Mouse (Mus musculus) liver, postnatal 0 days (tissue): Measurements from ENCODE around the gene Arhgap11a. TPM values are rescaled to one million over a fixed set of nuclear protein-coding genes. Genes with fewer than 3 reads are reported as not detected.

Source experiments
- ATAC-seq: fragments of 200-750 bp; cut with Nextera tagmentation; 2 replicates; pipeline ENCODE4 v1.8.0; 2017; ENCODE audit warnings: mild to moderate bottlenecking, moderate library complexity
- DNase-seq: peaks from one replicate; pipeline ENCODE4 v3.0.0-alpha.2; 2016
- H3K27ac ChIP-seq: fragments of 300-500 bp; sonication (generic); 2 replicates; pipeline ENCODE4 v1.5.1; 2014; ENCODE audit warnings: antibody characterized with exemption, moderate library complexity, mild to moderate bottlenecking, low read depth
- H3K27me3 ChIP-seq: fragments of 300-500 bp; sonication (generic); 2 replicates; pipeline ENCODE4 v1.6.1; 2014; ENCODE audit warnings: low read length, control low read depth, mixed read lengths; ENCODE audit not compliant: insufficient read depth
- H3K36me3 ChIP-seq: fragments of 300-500 bp; sonication (generic); replicated peaks from 2 replicates; pipeline ENCODE4 v1.6.1; 2014; ENCODE audit warnings: mild to moderate bottlenecking, control low read depth, low read length, moderate library complexity, mixed read lengths; ENCODE audit not compliant: insufficient read depth
- H3K4me1 ChIP-seq: fragments of 300-500 bp; sonication (generic); 2 replicates; pipeline ENCODE4 v1.6.1; 2014; ENCODE audit warnings: antibody characterized with exemption, mild to moderate bottlenecking, control low read depth; ENCODE audit not compliant: insufficient read depth
- H3K4me2 ChIP-seq: fragments of 300-500 bp; sonication (generic); 2 replicates; pipeline ENCODE4 v1.6.1; 2014; ENCODE audit warnings: low read depth, mild to moderate bottlenecking, low read length, moderate library complexity, mixed read lengths
- H3K4me3 ChIP-seq: fragments of 300-500 bp; sonication (generic); 2 replicates; pipeline ENCODE4 v1.5.1; 2014; ENCODE audit warnings: low read depth, low read length
- H3K9ac ChIP-seq: fragments of 300-500 bp; sonication (generic); replicated peaks from 2 replicates; pipeline ENCODE4 v1.6.1; 2014; ENCODE audit warnings: mild to moderate bottlenecking, moderate library complexity
- H3K9me3 ChIP-seq: fragments of 300-500 bp; sonication (generic); 2 replicates; pipeline ENCODE4 v1.6.1; 2016; ENCODE audit warnings: mild to moderate bottlenecking, control low read depth, low read length, mixed read lengths
- CTCF ChIP-seq: sonication (generic); IDR thresholded peaks from 2 replicates; pipeline ENCODE4 v1.5.1; 2016; ENCODE audit warnings: antibody characterized with exemption, low read depth
- EP300 ChIP-seq: IDR thresholded peaks from 2 replicates; pipeline ENCODE4 v1.6.1; 2016; ENCODE audit warnings: antibody characterized with exemption, low read depth, mild to moderate bottlenecking
- WGBS: fragments of 180-500 bp; shearing (Covaris S2); extraction: QIAGEN DNeasy Blood & Tissue Kit; methylation state at CpG from one replicate; pipeline ENCODE4 v1.1.7; 2014; ENCODE audit not compliant: insufficient replicate concordance; 5-methylcytosine and 5-hydroxymethylcytosine counted together
- polyA plus RNA-seq: library from polyadenylated mRNA; unstranded; fragments of >200 nt; fragmentation: Nextera tagmentation; extraction: Ambion mirVana; gene quantifications from 2 replicates; pipeline ENCODE4 v1.2.1, GENCODE M21; 2015

Arhgap11a gene
- polyA plus RNA-seq, 1 experiment from 2014 or later = 8.0 TPM

GRCm38 (mm10) chr2:113781521-113781920 lies 66.9 kb downstream of the Arhgap11a start:
- Histone ChIP-seq H3K36me3 (no peaks in the 10 kb centered on the region), H3K4me1 (no peaks in the 10 kb centered on the region), H3K4me2 (no peak overlapping the region), H3K27me3 (no peaks in the 10 kb centered on the region), H3K9ac (no peak overlapping the region), H3K9me3 (no peaks in the 10 kb centered on the region), H3K27ac (no peak overlapping the region), H3K4me3 (no peak overlapping the region)
- WGBS = 61% methylated on average over 4 of the region's 4 CpGs
- TF ChIP-seq EP300 (no peak), CTCF (no peak)
- ATAC-seq (no peak), DNase-seq (no peak)

Other genes with a start within 250 kb of the Arhgap11a start
- not detected in 2 replicates for gene Grem1, start 90.0 kb downstream of the Arhgap11a start, polyA plus RNA-seq
- gene Scg5, start 19.5 kb downstream of the Arhgap11a start, polyA plus RNA-seq = 0.14 TPM in 1 of 2 replicates, not detected in the other
- not detected in 2 replicates for gene Gjd2, start 165.0 kb upstream of the Arhgap11a start, polyA plus RNA-seq
- gene Actc1, start 204.9 kb upstream of the Arhgap11a start, polyA plus RNA-seq = 1.1 and 12.1 TPM in 2 replicates